17 mouse cellular contexts compared by ENCODE assay signal in the genomic region with DNA sequence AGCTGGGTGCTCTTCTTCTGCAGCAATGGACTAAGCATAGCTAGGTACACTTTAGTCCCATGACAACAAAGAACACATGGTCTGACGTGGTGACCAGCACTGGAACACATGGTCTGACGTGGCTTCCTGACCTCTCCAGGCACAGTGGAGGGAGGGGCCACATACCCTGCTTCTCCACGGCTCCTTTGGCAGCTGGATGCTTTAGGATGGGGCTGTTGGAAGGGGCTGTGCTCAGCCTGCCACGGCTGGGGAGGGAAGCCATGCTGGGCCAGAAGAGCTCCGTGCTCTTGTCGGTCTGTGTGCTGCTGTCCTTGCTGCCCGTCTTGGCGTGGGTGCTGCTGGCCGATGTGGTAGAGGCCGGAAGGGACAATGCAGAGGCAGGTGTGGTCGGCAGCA. TPM values are rescaled to one million over a fixed set of nuclear protein-coding genes. Genes with fewer than 3 reads are reported as not detected.
A peak's percentile ranks its signal among the peaks of the same experiment; 100 is the strongest.
DNase-seq lines count a peak whose midpoint lies in the region; ATAC-seq and TF ChIP-seq lines count a peak whose summit lies in the region.
"Had no signal": no experiment of that assay in that cellular context is flagged by ENCODE, and none has a peak within 500 bp of the region (broad histone marks: within the 10 kb centered on the region; RNA-seq: fewer than 3 reads in every experiment).

No protein-coding gene starts in this region.

- ATAC-seq in kidney, postnatal 0 days (replicated peaks; ENCODE audit: low FRiP score, low read depth), result 0 out of 2 replicates have a peak, but pooled peaks have one; percentile 36
- peak; percentile 57; the same call in 1 of the 2 replicates for ATAC-seq in embryonic facial prominence, embryonic 11.5 days (replicated peaks; ENCODE audit: insufficient number of reproducible peaks, low FRiP score, low TSS enrichment, low read depth)

- H3K4me1 ChIP-seq in kidney, postnatal 0 days (replicated peaks; ENCODE audit: insufficient read depth, low read length), result no peaks in the 10 kb centered on the region
- no peaks in the 10 kb centered on the region for H3K4me1 ChIP-seq in embryonic facial prominence, embryonic 11.5 days (ENCODE audit: control insufficient read depth, insufficient read depth, low read length)
- H3K4me1 ChIP-seq: hindbrain, embryonic 15.5 days; liver, embryonic 13.5 days had no signal

- no peak overlapping the region for H3K4me3 ChIP-seq in gastrocnemius, adult 2 months
- no peak overlapping the region for H3K4me3 ChIP-seq in kidney, postnatal 0 days (replicated peaks; ENCODE audit: low read depth, low read length)
- H3K4me3 ChIP-seq in embryonic facial prominence, embryonic 11.5 days (ENCODE audit: low read depth, low read length), result no peak overlapping the region
- H3K4me3 ChIP-seq: heart, embryonic 13.5 days; hindbrain, embryonic 15.5 days; liver, embryonic 13.5 days had no signal

- no peak overlapping the region for H3K4me2 ChIP-seq in kidney, postnatal 0 days (ENCODE audit: low read length)
- no peak overlapping the region for H3K4me2 ChIP-seq in embryonic facial prominence, embryonic 11.5 days (ENCODE audit: low read depth, low read length)
- H3K4me2 ChIP-seq: heart, embryonic 13.5 days; hindbrain, embryonic 15.5 days; liver, embryonic 13.5 days had no signal

- H3K36me3 ChIP-seq in kidney, postnatal 0 days (ENCODE audit: insufficient read depth, low read length), result peaks cover 48% of the 10 kb centered on the region
- H3K36me3 ChIP-seq in embryonic facial prominence, embryonic 11.5 days (replicated peaks; ENCODE audit: control insufficient read depth, insufficient read depth, low read depth, low read length), result peaks cover 15% of the 10 kb centered on the region

- no peaks in the 10 kb centered on the region for H3K9me3 ChIP-seq in kidney, postnatal 0 days (replicated peaks; ENCODE audit: low read length)
- H3K9me3 ChIP-seq in embryonic facial prominence, embryonic 11.5 days (replicated peaks; ENCODE audit: control insufficient read depth, low read length), result no peaks in the 10 kb centered on the region
- H3K9me3 ChIP-seq: heart, embryonic 13.5 days; hindbrain, embryonic 15.5 days; liver, embryonic 13.5 days had no signal

- peak; percentile 42 for DNase-seq in gastrocnemius, adult 2 months
- no peak for DNase-seq in gastrocnemius, postnatal 4 days (ENCODE audit: low spot score in 2 of 2)
- DNase-seq in kidney, postnatal 0 days (ENCODE audit: low spot score), result no peak
- no peak for DNase-seq in kidney, adult 8-10 months
- DNase-seq in embryonic facial prominence, embryonic 11.5 days (ENCODE audit: low spot score), result no peak
- DNase-seq in naive thymus-derived CD4-positive, alpha-beta T cell, adult 2 months (ENCODE audit: low read depth), result peak; percentile 5
- DNase-seq in layer of hippocampus, adult 11-12 months (ENCODE audit: low spot score), result no peak
- no peak for DNase-seq in adrenal gland, postnatal 14 days
- DNase-seq: cerebellum, adult 2 months; kidney, adult 9 months; layer of hippocampus, adult 9-11 months; liver, embryonic 13.5 days; lung, postnatal 36 days; right cerebral cortex, postnatal 25 days had no signal

- TF ChIP-seq CTCF in gastrocnemius, adult 2 months (IDR thresholded peaks at IDR 0.05), result no peak
- TF ChIP-seq CTCF in kidney, postnatal 0 days (IDR thresholded peaks at IDR 0.05; ENCODE audit: low read depth), result no peak

- WGBS in kidney, postnatal 0 days, result 71% methylated on average over 11 of the region's 11 CpGs
- WGBS in embryonic facial prominence, embryonic 11.5 days, result 64% methylated on average over 11 of the region's 11 CpGs

- H3K27ac ChIP-seq in gastrocnemius, adult 2 months, result peak overlapping the region; percentile 77
- H3K27ac ChIP-seq in kidney, postnatal 0 days, result no peak overlapping the region
- no peak overlapping the region for H3K27ac ChIP-seq in embryonic facial prominence, embryonic 11.5 days (replicated peaks; ENCODE audit: low read depth, low read length)
- H3K27ac ChIP-seq: heart, embryonic 13.5 days; hindbrain, embryonic 15.5 days; liver, embryonic 13.5 days had no signal

- no peaks in the 10 kb centered on the region for H3K27me3 ChIP-seq in kidney, postnatal 0 days (ENCODE audit: insufficient read depth, low read length)
- no peaks in the 10 kb centered on the region for H3K27me3 ChIP-seq in embryonic facial prominence, embryonic 11.5 days (ENCODE audit: control insufficient read depth, insufficient read depth, low read length)
- H3K27me3 ChIP-seq: heart, embryonic 13.5 days; hindbrain, embryonic 15.5 days; liver, embryonic 13.5 days had no signal

- no peak overlapping the region for H3K9ac ChIP-seq in kidney, postnatal 0 days (ENCODE audit: low read depth, low read length)
- H3K9ac ChIP-seq in embryonic facial prominence, embryonic 11.5 days (replicated peaks; ENCODE audit: low read length), result no peak overlapping the region
- H3K9ac ChIP-seq: heart, embryonic 13.5 days; hindbrain, embryonic 15.5 days; liver, embryonic 13.5 days had no signal

- intact Hi-C loops in gastrocnemius, adult 2 months (cut with DNase I), result loop anchor here (5.0 kb wide), 1 partner anchor 39 kb away; no protein-coding TSS in a partner anchor

RNA-seq across cellular contexts. Expression of a gene that starts 47.9 kb away (rescaled TPM):
- 100 to 1,000 TPM; 101 TPM for total RNA-seq in gastrocnemius, adult 2 months (2021)
- total RNA-seq in gastrocnemius, postnatal 4 days (2021), result 100 to 1,000 TPM; 107 to 117 TPM
- polyA plus RNA-seq in kidney, postnatal 0 days (2015; fragmentation: Nextera tagmentation; extraction: Ambion mirVana), result 155 and 171 TPM in 2 replicates
- 210 and 233 TPM in 2 replicates for polyA plus RNA-seq in embryonic facial prominence, embryonic 11.5 days (2014; fragmentation: Nextera tagmentation; extraction: Ambion mirVana)
- 124 TPM in 2 replicates for total RNA-seq in adrenal gland, postnatal 14 days (2021)

RNA-seq across cellular contexts. Expression of a gene that starts 48.1 kb away (rescaled TPM):
- total RNA-seq in gastrocnemius, adult 2 months (2021), result not detected
- under 1 TPM; 0.10 to 0.12 TPM for total RNA-seq in gastrocnemius, postnatal 4 days (2021)
- 0.18 and 0.22 TPM in 2 replicates for polyA plus RNA-seq in kidney, postnatal 0 days (2015; fragmentation: Nextera tagmentation; extraction: Ambion mirVana)
- 0.07 TPM in 1 of 2 replicates, not detected in the other for polyA plus RNA-seq in embryonic facial prominence, embryonic 11.5 days (2014; fragmentation: Nextera tagmentation; extraction: Ambion mirVana)
- 0.30 and 0.34 TPM in 2 replicates for total RNA-seq in adrenal gland, postnatal 14 days (2021)
- total RNA-seq: gastrocnemius, adult 8-10 months had no signal
- polyA plus RNA-seq: heart, embryonic 13.5 days had no signal

Comparison
In these comparisons a context has a peak if more than half of its experiments do, and no peak if none do; other contexts are left out.
1. DNase-seq: peak in gastrocnemius, adult 2 months (single experiment) and naive thymus-derived CD4-positive, alpha-beta T cell, adult 2 months (single experiment); none in gastrocnemius, postnatal 4 days (0 of 2), kidney, postnatal 0 days (single experiment), kidney, adult 8-10 months (0 of 2), embryonic facial prominence, embryonic 11.5 days (single experiment), layer of hippocampus, adult 11-12 months (single experiment) and adrenal gland, postnatal 14 days (single experiment).